Mouse (Mus musculus) inflammation-experienced regulatory T-cells, adult 16 weeks (primary cell): ENCODE data around the gene Cep97. TPM values are rescaled to one million over a fixed set of nuclear protein-coding genes. Genes with fewer than 3 reads are reported as not detected.

Experiments used
- polyA plus RNA-seq: library from polyadenylated mRNA; unstranded; fragments of 100-300 nt; shearing (Covaris generic); gene quantifications from one replicate; pipeline ENCODE4 v1.2.1, GENCODE M21; 2017

The Cep97 gene
- 39.5 TPM for polyA plus RNA-seq

GRCm38 (mm10) chr16:55934453-55935037 lies at the start of gene Cep97:
Gene Cep97, minus strand, starts transcription at chr16:55934855.

GRCm38 (mm10) chr16:55973431-55974255 lies 39.0 kb upstream of the Cep97 start, which contains the start of gene Zbtb11:
Gene Zbtb11, plus strand, starts transcription at chr16:55973883.

GRCm38 (mm10) chr16:55966212-55966871 lies 31.7 kb upstream of the Cep97 start, which contains the start of gene Rpl24:
Gene Rpl24, plus strand, starts transcription at chr16:55966275.

GRCm38 (mm10) chr16:55894893-55895650 lies 39.6 kb downstream of the Cep97 start, which contains the start of gene Nxpe3:
Gene Nxpe3, minus strand, starts transcription at chr16:55895285.

Other genes starting within 250 kb of the Cep97 start
- gene Nfkbiz, start 96.0 kb downstream of the Cep97 start, polyA plus RNA-seq: 40.1 TPM
- gene Nxpe3, start 39.6 kb downstream of the Cep97 start, polyA plus RNA-seq: 38.1 TPM
- gene Rpl24, start 31.4 kb upstream of the Cep97 start, polyA plus RNA-seq: 623 TPM
- 24.7 TPM for gene Zbtb11, start 39.0 kb upstream of the Cep97 start, polyA plus RNA-seq
- 127 TPM for gene Pcnp, start 94.9 kb upstream of the Cep97 start, polyA plus RNA-seq
- 44.9 TPM for gene Trmt10c, start 103.0 kb upstream of the Cep97 start, polyA plus RNA-seq
- 74.7 TPM for gene Senp7, start 113.5 kb upstream of the Cep97 start, polyA plus RNA-seq